Mouse (Mus musculus) bone marrow, adult 2 months (tissue): ENCODE data around the gene Bard1.

Source experiments
- CTCF ChIP-seq: fragments of 200-500 bp; IDR thresholded peaks from 2 replicates; pipeline ENCODE4 v1.5.1; 2011; ENCODE audit warnings: low read length, control low read depth; ENCODE audit not compliant: control insufficient read depth, insufficient read depth
- POLR2A ChIP-seq: fragments of 200-500 bp; IDR thresholded peaks from 2 replicates; pipeline ENCODE4 v1.6.1; 2011; ENCODE audit warnings: low read depth, mild to moderate bottlenecking, control low read depth, low read length, borderline replicate concordance; ENCODE audit not compliant: control insufficient read depth

DNA sequence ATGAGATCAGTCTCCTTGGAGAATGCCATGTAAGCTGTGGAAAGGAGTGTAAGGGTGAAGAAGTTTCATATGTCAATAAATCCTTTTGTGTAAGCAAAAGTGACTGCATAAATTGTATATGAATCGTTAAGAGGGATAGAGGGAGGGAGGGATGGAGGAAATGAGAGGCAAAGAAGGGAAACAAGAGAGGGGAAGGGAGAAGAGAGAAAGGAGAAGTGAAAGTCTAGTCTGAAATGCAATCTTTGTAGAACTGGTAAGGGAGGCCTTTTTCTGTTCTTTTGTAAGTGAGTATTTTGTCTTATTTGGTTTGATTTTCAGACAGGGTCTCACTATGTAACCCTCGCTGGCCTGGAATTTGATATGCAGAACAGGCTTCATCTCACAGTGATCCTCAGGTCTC, 12.8 kb upstream of the Bard1 start:
- TF ChIP-seq POLR2A (no peak), CTCF (no peak)
